Mouse (Mus musculus): ENCODE measurements around the gene Htr5b.
A peak's percentile ranks its signal among the peaks of the same experiment; 100 is the strongest.

Htr5b gene

DNA sequence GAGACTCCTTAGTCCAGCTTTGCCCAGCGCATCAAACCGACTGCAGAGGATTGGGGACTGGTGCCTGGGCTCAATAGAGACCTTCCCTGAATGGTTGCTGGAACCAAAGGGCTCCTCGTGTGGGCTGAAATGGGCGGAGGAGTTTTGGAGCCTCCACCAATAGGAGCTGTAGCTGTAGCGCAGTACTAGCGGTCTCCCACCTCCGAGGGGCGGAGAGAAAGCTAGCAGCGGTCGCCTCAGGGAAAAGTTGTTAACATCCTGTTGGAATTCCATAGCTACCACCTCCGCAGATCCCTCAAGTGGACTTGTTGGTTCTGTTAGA, at the start of gene Htr5b:
TSS of gene Htr5b (minus strand) at position 67 of the 322 bp plus-strand sequence.
- no peak for DNase-seq (ENCODE audit: low spot score in 2 of 2)

- no peak for DNase-seq (ENCODE audit: low spot score in 2 of 2)
Measured at GRCm38 (mm10) chr1:121577491-121577890, 49.2 kb upstream of the Htr5b start.

- no peak for DNase-seq (ENCODE audit: low spot score in 2 of 2)
Measured at GRCm38 (mm10) chr1:121570522-121570921, 42.3 kb upstream of the Htr5b start.

DNA sequence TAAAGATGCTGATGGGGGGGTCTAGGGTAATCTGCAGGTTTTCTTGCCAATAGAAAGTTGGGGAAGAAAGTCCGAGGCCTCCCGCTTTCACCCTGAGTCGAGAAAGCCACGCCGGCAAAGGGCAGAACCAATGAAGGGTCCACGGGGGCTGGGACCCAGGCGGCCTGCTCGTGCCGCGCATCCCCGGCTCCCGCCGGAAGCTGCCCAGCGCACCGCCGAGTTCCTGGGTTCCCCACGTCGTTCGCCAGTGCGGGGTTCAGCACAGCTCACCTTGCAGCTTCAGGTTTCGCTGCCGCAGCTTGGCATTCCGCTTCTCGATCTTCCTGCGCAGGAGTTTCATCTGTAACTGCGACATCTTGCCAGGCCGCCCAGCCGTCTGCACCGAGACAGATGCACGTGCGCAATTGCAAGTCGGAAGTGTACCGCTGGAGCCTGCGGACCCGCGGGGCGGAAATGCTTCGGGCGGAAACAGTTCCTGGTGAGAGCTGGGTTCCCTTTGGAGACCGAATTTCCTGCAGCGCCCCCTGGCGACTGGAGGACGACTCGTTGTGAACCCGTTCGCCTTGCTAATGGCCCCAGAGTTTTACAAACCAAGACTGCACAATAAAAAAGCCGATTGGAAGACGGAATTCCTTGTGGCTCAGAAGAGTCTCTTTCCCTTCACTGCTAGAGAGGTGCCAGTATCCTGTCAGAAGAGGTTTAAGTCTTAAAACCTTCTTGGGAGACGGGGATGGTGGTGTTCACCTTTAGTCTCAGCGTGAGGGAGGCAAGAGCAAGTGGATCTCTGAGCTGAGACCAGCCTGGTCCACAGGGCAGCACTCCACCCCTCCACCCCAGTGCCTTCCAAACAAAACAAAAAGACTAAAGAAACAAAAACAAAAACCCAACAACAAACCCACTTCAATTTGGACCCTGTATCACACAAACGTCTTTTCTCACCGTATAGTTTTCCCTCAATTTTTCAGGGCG, 39.5 kb upstream of the Htr5b start, which contains the start of gene Ddx18:
TSS of gene Ddx18 (minus strand) at position 469 of the 969 bp plus-strand sequence.
- DNase-seq (ENCODE audit: low spot score in 2 of 2) = peak; percentile 92 to 97

DNA sequence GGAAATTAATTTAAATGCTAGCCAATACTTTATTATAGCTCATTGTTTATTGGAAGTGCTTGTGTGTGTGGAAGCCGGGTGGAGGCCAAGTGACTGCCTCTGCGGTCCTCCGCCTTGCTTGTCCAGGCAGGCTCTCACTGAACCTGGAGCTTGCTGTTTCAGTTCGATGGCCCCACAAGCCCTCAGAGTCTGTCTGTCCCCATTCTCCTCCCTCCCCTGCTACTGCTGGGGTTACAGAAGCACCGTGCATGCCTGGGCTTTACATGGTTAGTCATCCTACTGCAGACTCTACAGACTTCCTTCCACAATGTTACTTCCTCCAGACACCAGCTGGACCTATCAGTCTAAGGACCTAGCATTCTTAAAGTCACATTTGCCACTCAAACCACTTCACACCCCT, 29.6 kb upstream of the Htr5b start:
- no peak for DNase-seq (ENCODE audit: low spot score in 2 of 2)

DNA sequence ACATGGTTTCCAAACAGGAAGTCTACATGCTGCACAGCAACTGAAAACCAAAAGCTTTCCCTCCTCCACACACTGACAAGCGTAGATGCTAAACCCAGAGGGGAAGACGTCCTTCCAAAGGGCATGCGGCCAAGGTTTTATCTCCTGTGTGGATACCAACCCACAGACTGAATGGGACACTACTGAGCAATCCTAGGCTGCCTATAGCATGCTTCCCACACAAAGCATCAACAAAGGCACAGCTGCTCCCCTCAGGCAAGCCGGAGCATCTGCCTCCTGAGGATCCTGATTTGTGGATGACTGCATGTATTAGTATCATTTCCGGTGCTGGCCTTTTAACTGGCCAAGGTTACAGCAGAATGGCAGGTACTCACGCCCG, 23.2 kb upstream of the Htr5b start:
- no peak for DNase-seq (ENCODE audit: low spot score in 2 of 2)

DNA sequence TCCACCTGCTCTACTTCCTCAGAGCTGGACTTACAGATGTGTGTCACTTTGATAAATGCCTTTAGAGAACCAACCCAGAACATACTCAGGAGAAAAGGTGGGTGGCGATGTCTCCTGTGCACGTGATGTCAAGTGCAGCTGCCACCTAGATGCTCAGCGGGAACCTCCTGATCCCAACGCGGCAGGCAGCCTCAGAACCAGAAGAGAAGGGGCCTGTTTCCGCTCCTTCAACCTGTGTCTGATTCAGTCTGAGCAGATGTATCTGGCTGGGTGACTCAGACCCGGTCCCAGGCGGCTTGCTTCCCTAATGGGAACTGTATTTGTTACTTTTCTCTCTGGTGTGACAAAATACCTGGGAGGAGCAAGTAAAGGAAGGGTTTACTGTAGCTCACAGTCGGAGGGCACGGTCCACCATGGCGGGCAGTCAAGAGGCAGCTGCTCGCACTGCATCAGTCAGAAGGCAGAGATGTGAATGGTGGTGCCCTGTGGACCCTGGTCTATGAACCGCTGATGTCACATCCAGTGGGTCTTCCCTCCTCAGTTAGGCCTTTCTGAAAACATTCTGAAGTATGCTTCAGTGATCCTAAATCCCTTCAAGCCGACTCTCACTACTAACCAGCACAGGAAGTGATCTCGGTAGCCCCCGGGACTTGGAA, 22.7 kb upstream of the Htr5b start:
- DNase-seq (ENCODE audit: low spot score in 2 of 2) = no peak

DNA sequence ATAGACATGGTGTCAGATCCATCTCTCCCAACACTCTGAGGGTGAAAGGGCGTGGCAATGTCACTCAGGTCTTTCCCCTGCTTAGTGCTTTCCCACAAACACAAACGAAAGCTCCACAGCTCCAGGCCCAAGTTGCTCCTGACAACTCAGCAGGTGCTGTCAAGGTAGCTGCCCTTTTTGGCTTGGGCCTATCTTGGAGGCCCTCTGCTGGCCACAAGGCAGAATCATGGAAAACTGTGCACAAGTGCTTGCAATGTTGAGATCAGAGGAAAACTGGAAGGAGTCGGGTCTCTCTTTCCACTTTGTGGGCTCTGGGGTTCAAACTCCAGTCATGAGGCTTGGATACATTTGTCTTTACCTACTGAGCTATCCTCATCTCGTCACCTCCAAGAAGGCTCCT, 21.2 kb upstream of the Htr5b start:
- DNase-seq (ENCODE audit: low spot score in 2 of 2) = no peak

GRCm38 (mm10) chr1:121548667-121549066, 20.4 kb upstream of the Htr5b start:
- DNase-seq (ENCODE audit: low spot score in 2 of 2) = no peak

DNA sequence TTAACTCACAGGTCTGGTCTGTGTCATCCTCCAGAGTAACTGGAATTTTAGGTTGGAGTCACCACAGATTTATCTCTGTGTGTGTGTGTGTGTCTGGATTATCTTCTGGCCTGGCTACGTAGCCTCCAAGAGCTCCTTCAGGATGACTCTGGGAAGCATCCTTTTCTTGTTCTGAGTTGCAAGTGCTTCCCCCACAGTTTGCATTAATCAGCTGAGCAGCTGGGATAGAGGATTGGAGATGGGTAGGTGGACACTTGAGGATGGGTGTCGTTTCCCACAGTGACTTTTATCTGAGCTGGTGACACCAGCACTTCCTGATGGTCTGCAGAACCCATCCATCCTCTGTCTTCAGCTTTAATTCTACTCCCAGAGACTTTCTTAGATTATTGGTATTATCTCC, 18.6 kb upstream of the Htr5b start:
- no peak for DNase-seq (ENCODE audit: low spot score in 2 of 2)

DNA sequence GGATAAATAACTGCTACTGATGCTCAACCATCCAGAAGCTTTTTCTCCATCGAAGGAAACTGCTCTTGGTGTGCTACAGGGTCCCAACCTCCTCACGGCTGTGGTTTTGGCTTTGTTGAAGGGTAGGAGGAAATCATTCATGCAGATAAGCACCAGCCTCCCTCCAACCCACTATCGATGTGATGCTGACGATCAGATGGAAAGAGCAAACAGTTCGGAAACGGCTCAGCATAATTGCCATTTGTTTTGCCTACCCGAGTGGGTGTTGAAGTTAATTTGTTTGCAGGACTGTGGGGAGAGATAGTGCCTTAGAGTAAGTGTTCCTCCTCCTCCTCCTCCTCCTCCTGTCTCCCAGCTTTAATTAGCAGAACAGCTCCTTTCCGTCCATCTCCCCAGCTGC, 12.1 kb upstream of the Htr5b start:
- DNase-seq (ENCODE audit: low spot score in 2 of 2) = no peak

- no peak for DNase-seq (ENCODE audit: low spot score in 2 of 2)
Measured at GRCm38 (mm10) chr1:121531439-121531838, 3.2 kb upstream of the Htr5b start.

- no peak for DNase-seq (ENCODE audit: low spot score in 2 of 2)
Measured at GRCm38 (mm10) chr1:121529286-121529685, 1.0 kb upstream of the Htr5b start.

- DNase-seq (ENCODE audit: low spot score in 2 of 2) = no peak
Measured at GRCm38 (mm10) chr1:121527600-121528398, 466 bp downstream of the Htr5b start.

DNA sequence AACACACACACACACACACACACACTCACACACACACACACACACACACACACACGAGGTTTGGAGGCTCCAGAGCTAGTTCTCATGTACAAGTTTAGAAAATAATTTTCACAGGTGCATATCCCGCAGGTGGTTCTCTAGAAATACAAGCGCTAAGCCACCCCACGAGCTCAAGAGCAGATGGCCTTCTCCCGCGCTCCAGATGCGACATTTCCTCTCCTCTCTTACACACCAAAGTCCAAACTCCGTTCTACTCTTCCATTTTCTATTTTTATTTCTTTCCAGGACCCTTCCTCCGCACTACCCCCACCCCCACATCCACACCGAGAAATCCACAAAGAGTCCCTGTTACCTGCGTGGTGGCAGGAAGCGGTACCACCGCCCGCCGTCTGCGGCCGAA, 1.2 kb downstream of the Htr5b start:
- no peak for DNase-seq (ENCODE audit: low spot score in 2 of 2)

DNA sequence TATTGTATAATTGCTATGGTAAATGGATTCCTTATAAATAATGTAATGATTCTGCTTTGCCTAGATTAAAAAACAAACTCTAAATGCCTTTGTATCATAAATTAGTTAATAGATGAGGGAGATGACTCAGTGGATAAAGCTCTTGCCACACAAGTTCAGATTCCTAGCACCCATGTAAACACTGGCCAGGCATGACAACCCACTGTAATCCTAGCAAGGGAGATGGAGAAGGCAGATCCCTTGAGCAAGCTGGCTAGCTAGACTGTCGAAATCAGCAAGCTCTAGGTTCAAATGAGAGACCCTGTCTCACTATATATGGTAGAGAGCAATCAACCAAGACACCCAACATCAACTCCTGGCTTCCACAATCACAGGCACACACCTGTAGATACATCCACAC, 9.7 kb downstream of the Htr5b start:
- no peak for DNase-seq (ENCODE audit: low spot score in 2 of 2)

DNA sequence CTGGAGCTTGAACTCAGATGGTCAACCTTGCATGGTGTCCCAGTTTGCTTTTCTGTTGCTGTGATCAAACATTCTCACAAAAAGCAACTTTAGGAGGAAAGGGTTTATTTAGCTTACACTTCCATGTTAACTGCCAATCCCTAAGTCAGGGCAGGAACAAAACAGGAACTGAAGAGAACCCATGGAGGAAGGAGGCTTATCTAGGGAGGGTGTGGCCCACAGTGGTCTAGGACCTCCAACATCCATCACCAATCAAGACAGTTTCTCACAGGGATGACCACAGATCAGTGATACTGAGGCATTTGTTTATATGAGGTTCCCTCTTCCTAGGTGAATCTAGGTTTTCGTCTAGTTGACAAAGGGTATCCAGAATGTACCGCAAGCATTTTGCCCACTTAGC, 16.3 kb downstream of the Htr5b start:
- no peak for DNase-seq (ENCODE audit: low spot score in 2 of 2)

DNA sequence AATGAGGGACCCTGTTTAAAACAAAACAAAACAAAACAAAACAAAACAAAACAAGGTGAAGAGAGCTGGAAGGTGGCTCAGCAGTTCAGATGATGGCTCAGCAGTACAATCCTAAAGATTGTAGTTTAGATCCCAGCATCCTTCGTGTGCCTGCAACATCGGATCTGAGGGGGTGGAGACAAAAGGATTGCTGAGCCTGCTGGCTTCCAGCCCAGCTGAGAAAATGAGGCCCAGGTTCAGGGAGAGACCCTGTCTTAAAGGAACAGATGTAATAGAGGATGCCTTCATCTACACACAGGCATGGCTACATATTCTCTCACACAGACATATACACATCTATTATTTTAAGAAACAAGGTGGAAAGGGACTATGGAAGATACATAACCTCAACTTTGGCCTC, 17.1 kb downstream of the Htr5b start:
- no peak for DNase-seq (ENCODE audit: low spot score in 2 of 2)

DNA sequence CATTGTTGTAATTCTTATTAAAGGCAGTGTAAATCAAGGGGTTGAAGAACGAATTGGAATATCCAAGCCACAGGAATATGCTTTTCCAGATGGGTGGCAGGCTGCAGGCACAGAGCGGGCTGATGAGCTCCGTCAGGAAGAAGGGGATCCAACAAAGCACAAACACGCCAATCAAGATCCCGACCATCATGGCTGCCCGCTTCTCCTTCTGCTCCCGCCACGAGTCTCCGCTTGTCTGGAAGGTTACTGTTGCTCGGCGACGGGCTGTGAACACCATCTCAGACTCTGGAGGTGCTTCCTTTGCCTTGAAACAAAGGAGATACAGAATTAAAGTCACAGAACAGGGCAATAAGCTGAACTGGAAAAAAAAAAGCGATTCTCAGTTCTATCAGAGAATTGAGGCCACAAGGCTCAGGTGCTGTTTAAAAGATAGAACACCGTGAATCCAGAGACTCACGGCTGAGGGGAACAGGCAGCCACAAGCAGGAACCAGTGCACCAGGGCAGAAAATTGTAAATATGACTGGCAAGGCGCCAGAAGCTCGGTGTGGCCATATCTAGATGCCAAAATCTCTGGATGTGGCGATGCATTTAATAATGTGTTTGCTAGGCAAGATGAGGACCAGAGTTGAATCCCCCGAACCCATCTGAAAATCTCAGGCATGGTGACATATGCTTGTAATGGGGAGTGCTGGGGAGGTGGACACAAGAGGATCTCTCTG, 17.7 kb downstream of the Htr5b start:
- DNase-seq (ENCODE audit: low spot score in 2 of 2) = no peak

DNA sequence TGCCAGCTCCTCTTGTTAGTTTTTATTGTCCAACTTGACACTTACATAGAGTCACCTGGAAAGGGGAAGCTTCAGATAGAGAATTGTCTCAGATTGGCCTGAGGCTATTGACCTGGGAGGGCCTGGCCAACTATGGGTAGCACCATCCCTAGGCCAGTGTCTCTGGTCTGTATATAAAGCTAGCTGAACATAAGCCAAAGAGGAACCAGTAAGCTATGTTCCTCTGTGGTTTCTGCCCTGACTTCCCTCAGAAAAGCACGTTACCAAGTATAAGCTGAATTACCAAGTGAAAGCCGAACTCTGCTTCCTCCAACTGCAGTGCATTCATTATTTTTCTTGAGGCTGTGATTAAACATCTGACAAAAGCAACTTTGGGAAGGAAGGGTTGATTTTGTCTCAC, 19.5 kb downstream of the Htr5b start:
- no peak for DNase-seq (ENCODE audit: low spot score in 2 of 2)

DNA sequence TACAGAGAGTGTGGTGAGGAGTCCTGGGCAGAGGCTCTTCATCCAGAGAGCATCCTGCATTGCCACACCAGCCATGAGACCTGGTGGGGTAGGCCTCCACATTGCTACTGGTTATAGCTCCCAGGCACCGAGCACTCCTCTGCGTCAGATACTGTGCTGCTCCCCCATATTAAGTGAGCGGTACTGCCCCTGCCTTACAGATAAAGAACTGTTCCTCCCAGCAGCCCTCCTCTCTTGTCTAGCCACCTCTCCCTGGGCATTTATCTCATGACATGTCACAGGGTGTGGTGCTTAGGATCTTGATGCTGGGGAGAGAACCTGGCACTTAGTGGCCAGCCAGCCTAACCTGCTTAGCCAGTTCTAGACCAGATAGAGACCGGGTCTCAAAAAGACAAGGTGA, 31.2 kb downstream of the Htr5b start:
- DNase-seq (ENCODE audit: low spot score in 2 of 2) = no peak

DNA sequence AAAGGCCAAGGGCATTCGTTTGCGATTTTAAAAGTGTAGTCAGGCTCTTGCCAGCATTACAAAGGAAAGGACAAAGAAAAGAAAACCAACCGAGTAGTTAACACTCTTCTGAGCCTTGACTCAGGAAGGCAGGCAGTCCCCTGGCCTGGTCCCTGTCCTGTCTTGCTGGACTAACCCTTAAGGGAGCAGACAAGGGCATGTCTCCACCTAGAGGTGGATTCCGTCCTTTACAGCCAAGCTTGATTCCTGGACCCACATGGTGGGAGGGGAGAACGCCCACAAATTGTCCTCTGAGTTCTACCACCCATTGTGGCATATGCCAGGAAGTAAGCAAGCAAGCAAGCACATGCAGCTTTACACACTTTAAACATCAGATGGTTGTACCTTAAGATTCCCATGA, 38.0 kb downstream of the Htr5b start:
- peak in 1 of 2 experiments; percentile 24 for DNase-seq (ENCODE audit: low spot score in 2 of 2)

Data from spleen, postnatal 10 days (tissue).